Mouse (Mus musculus) CD4-positive helper T cell, adult 2 months (primary cell): ENCODE measurements around the gene Trpm3.

ENCODE experiments used
- DNase-seq: peaks from one replicate; pipeline ENCODE4 v3.0.0-alpha.2; 2012; ENCODE audit warnings: low read depth, missing footprints, low spot score

The Trpm3 gene

DNA sequence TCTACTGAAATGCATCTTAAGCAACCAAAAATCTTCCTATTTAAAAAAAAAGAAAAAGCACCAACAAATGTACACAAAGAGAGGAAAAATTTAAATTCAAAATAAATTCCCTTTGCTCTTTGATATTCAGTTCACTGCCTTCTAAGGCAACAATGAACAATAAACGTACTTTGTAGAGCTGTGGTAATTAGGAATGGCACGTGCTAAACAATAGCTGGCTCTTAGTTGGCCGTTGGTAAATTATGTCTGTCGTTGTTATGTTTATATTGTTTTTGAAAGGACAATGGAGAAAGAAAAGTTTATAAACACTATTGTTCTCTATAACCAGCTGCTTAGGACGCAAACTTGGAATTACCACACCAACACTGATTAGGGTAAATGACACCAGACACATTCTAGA, 782.1 kb downstream of the Trpm3 start:
- no peak for DNase-seq

DNA sequence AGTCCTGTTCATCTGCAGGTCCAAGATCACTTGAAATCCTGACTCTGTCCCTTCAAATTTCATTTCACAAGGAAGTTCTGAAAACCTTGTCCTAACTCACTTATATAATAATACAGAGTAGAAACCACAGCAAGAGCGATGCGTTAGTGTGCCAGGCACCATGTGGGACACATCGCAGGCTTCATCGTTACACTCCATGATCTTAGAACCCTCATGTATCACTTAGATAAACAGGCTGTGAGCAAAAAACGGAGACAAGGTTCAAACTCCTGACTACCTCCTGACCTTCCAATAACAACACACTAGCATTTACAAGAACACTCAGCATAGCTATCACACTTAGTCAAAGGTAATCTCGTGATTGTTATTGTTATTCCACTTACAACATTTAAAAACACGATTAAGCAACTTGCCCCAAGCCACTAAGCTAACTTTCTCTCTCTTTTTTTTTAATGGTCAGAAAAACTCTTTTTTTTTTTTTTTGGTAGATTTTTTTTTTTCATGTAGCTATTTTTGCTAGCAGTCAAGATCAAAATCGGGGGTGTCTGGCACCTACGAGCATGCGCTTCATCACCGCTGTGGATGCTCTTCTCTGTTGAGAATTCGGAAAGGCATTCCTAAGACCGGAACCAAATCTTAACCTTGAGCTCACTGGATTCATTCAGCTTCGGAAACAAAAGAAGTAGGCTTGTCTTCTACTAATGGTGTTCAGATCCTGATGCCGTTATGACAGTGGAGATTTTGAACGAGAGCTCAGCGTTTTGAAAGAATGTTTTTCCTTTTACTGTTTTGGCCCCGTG, 784.2 kb downstream of the Trpm3 start:
- no peak for DNase-seq

DNA sequence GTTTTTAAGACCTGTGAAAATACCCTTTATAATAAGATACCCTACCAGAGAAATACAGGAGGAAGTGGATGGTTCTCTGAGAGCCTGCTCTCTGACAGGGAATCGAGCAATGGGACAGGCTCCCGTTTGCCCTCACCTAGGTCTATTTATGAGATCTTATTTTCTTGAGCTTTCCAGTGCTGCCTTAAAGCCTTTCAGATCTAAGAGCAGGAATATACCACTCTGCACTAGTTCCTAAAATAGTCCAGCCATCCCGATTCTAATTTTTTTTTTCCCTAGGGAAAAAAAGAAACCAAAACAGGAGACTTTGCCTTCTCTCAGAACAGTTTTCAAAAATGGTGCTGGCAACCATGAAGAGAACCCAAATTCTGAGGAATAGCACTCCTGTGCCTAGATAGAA, 786.4 kb downstream of the Trpm3 start:
- DNase-seq: no peak

DNA sequence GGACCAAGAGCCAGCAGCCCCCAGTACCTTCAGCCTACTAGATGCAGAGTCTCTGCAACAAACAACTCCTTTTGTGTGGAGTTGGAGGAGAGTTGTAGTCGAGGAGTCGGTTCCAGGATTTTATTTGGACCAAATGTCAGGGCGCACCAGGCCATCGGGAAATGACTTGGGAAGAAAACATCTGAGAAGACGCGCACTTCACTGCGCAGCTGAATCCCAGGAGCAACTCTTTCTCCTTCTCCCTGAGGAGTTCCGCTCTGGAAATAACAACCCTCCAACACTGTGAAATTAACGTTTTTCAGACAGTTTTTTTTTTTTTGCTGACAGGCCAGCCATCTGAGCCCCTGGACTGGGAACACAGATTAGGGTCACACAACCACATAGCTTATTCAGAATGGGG, 787.9 kb downstream of the Trpm3 start:
- DNase-seq: no peak

DNA sequence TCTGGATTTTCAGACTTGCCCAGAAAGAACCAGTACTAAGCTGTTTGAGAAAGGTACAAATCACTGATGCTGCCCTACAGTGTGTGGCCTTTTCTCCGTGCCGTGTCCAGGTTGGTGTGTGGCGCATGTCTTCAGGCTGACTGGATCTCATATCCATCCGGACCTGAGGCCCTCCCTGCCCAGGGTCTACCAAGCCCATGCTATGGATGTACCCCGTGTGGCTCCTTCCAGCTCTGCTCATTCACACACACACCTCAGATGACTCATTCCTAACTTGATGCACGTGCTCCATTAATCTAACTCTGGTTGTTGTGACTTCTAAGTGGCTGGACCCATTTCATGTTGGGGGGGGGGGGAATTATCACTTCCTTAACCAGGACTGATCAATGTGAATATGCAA, 789.5 kb downstream of the Trpm3 start:
- no peak for DNase-seq

DNA sequence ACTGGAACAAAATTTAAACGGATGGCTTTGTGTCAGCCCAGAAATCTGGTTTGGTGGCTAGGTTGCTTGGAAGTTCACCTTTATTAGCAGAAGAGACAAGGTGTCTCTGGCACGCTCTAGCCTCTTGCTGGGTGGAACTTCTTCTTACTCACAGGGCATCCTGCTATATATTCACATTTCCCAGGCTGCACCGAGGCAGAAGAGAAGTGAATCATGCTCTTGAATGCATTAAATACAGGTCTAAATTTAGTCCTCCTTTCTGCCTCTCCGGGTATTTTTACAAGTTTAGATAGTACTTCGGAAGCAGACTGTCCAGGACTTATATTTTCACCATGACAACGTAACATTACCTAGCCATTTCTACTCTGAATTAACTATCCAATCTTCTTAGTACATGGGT, 790.9 kb downstream of the Trpm3 start:
- DNase-seq: no peak

DNA sequence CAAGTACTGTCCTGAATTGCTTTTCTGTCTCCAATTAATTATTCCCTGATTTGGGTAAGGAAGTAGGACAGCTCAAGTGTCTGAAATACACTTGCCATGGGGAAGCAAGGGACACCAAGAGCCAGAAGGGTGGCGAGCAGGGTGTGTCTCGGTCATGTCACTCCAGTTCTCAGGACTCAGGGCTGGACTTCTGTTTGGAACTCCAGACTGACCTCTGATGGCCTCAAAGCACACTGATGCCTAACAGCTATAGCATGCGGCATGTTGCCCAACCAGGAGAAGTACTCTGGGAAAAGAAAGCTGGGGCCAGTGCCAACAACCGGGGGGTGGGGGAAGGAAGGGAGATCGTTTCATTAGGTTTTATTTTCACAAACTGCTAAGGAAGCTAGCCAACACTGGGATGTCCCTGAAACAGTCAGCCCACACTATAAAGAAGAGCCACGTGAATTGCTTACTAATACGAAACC, 791.6 kb downstream of the Trpm3 start:
- no peak for DNase-seq

DNA sequence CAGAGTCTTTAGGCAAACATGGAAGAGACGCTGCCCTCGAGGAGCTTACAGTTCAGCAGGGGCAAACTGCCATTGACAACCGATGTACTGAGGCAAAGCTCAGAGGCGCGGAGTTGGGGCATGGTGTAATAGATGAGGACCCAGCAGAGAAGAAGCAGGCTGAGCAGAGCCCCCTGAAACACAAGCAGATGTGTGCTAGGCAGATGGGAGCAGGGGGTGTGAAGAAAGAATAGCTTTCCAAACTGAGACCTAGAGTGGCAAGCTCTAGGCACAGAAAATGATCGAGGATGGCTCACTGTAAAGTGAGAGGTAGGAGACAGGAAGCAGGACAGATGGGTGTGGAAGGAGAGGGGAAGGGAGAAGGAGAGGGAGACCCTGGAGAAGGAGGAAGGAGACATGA, 792.2 kb downstream of the Trpm3 start:
- no peak for DNase-seq

DNA sequence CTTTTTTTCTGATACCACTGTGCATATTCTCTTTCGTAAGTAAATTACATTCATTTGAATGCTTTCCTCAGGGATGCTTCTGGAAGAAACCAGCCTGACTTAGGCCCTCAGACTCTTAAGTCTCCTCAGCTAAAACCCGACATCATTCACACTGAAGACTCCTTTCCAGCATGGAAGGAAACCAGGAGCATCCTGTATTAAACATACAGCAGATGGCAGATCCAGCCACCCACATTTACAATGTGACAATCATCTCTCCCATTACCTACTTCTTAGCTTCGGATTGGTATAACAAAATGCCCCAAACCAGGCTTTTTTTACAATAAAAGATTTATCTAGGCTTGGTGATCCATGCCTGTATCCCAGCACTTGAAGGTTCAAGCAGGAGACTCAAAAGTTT, 796.2 kb downstream of the Trpm3 start:
- no peak for DNase-seq

DNA sequence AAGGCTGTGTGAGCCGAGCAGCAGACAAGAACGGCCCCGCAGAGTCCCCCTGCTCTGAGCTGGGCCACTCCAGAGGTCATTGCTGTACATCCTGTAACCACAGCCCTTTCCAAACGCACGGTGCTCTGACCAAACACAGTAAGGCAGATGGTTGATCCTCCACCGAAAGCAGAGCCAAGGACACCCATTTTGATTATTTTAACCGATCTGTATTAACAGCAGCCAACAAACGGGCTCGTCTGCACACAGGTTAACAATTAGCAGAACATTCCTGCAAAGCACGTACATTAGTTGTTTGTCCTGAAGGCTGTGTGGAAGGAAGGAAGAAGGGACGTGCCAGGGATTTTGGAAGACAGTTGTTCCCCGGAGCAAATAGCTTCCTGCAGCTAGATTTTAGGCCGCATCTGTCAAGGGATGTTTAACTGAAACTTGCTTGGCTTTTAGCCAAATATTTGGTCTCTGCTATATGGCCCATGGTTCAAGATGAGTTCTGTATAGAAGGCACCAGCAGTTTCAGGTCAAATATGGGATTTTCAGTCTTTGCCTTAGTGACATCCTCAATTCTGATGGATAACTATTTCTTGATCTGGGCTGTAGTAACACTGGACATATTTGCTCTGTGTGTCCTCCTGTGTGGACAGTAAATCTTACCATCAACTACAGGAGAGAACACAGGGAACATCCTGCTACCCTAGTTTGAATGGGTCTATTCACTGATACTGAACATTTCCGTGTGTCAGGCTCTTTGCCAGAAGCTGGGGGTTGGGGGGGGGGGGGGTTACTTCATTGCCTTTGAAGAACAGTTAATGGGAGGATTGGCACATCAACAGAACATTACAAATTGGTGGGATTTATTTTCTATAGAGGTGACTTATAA, 800.2 kb downstream of the Trpm3 start:
- DNase-seq: no peak

DNA sequence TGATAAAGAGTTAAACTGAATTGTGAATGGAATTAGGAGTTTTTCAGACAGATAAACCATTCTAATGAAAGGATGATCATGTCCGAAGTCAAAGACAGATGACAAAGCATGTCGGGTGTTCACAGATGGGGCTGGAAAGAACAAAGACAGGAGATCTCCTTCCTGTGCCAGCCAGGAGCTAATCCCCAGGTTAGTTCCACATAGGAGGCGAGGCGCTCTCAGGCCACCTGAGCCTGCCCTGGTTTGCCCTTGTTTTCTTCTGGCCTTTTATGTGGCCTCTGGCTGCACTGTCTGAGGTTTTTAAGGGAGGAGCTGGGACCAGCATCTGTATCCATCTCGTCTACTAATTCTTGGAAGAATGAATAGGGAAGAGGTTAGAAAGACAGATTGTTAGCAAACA, 801.0 kb downstream of the Trpm3 start:
- no peak for DNase-seq

DNA sequence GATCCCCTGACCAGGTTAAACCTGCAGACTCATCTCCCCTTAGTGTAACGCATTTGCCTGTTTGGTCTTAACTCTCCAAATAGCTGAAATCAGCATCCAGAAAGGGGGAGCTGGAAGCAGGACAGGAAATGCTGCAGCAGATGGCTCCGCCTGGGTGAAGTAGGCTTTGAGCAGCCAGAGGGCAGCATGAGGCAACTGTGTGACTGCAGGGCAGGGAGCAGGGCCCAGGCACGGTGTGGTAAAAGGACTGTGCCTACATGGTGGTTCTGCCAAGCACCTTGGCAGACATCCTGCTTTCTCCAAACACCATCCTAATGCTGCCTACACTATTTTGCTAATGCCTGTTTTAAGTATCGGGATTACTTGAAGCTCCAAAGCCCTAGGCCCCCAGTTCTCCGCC, 801.6 kb downstream of the Trpm3 start:
- no peak for DNase-seq

DNA sequence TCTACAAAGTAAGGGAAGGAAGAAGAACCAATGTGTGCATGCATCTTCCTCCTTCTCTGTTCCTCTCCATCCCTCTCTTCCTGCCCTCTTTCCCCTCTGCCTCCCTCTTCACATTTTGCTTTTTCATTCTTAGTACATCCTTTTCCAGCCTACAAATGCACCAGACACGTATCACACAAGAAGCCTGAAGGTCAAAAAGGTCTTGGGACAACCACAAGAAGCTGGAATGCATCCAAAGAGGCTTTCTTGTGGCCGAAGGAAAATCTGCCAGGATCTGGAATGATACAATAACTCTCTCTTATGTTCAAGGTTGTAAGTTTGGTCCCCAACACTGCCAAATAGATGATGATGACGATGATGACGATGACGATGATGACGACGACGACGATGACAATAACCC, 802.1 kb downstream of the Trpm3 start:
- DNase-seq: no peak

DNA sequence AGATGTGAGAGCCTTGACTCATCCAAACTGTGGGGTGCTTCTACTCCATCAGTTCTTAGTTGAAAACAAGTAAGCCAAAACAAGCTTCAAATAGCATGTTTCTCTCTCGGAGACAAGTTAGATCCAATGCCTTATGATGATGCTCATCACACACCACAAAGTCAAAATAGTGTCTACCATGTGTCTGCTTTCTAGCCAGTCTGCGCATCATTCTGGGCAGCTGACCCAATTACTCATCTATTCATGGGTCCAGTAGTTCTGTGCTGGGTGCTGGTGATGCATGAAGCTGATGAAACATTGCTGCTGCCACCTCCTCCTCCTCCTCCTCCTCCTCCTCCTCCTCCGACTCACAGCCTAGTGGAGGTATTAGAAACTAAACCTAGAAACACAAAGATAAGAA, 813.6 kb downstream of the Trpm3 start:
- DNase-seq: no peak

DNA sequence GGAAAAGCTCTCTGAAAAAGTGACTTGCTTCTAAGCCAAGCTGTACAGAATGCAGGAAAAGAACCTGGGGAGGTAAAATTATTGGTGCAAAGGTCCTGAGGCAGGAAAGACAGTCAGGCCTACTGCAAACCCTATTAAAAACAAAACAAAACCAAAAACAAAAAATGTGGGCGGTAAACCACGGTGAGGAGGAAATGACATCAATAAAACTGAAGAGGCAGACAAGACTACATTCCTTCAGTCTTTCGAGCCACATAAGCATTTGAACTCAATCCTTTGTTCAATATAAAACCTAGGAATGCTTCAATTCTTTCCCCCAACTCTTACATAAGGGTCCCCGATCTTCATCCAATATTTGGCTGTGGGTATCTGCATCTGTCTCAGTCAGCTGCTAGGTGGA, 814.3 kb downstream of the Trpm3 start:
- DNase-seq: no peak

DNA sequence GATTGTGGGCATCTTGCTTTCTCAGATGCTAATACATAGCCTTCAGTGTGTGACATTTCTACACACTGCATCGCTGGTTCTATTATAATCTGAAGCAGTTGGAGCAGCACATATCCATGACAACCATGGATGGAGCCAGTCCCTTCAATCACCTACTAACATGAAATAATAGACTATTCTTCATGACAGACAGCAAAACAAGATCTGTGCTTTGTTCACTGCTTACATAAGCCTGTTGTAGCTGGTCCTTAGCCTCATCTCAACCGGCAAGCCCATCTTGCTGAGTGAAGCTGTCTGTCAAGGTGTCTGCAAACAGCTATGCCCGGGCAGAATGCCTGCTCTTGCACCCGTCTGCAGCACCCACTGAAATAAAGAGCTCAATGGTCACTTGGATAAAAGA, 819.6 kb downstream of the Trpm3 start:
- no peak for DNase-seq

DNA sequence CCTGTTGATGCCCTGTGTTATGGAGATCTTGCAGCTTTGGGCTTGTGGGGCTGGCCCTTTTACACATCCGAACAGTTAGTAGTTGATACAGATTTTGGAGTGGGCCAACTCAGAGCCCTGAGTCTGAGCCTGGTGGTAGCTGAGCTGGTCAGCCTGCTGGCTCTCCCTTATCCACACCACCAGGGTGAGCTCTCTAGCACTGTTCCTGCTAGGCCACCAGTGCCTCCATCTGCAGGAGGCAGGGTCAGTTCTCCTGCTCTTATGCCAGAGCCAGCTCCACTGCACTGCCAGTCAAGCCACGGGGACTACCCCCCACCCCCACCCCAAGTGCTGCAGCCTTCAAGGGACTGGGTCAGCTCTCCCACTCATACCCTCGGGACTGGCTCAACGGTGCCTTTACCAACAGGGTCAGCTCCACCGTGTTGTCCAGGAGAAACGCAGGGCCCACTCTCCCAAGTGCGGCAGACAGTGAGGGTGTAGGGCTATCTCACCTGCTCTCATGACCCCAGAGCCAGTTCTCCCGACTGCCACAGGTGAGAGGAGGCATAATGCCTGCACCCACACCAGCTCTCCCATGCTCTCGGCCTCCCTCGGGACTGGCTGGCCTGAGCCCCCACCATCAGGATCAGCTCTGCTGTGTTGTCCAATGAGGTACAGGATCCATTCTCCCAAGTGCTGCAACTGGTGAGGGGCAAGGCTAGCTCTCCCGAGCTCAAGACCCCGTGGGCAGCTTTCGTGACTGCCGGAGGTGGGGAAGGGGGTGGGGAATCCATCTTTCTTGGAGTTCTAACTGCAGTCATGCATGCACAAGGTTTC, 821.8 kb downstream of the Trpm3 start:
- no peak for DNase-seq

DNA sequence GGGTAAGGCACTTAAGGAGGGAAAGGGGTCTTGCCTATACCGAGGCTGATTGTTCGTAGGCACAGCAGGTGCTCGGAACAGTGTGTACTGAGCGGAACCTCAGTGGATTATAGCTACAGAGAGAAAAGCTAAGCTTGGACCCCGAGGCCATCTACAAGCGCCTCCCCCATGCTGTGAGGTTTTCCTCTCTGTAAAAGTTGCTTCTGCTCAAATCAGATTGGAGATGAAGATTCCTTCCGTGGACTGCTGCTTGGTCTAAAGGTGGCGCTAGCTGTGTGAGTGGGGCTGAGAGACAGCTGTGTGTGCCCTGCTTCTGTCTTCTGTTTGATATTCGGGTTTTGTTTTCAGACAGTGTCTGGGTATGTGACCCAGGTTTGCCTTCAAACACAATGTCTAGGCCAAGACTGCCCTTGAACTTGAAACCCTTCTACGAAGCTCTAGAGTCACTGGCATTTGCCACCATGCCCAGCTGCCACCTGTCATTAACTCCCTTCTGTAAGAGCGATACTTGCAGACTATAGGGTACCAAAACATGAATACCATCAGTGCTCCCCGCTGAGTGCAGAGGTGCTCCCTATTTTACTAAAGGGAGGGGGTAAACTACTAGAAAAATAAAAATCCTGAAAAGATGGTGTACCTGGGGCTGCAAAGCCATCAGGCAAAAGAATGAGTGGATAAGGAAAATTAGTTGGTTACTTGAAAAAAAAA, 823.3 kb downstream of the Trpm3 start:
- DNase-seq: no peak

DNA sequence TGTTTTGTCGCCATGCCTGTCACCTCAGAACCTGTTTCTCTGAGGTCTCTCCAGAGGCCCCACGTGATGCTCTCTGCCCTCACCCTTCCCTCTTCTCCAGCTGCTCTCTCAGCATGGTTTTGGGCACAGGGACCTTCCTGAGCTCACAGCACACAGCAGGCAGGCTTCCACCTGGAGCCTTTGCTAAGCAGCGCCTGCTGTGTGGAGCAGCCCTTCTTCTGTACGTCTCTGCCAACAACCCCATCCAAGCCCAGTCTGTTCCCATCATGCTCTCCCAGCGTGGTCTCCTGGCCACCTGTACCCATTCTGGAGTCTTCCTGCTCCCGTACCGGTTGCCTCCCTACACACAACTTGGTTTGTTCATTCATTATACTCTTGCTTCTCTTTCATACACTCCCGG, 823.9 kb downstream of the Trpm3 start:
- no peak for DNase-seq

DNA sequence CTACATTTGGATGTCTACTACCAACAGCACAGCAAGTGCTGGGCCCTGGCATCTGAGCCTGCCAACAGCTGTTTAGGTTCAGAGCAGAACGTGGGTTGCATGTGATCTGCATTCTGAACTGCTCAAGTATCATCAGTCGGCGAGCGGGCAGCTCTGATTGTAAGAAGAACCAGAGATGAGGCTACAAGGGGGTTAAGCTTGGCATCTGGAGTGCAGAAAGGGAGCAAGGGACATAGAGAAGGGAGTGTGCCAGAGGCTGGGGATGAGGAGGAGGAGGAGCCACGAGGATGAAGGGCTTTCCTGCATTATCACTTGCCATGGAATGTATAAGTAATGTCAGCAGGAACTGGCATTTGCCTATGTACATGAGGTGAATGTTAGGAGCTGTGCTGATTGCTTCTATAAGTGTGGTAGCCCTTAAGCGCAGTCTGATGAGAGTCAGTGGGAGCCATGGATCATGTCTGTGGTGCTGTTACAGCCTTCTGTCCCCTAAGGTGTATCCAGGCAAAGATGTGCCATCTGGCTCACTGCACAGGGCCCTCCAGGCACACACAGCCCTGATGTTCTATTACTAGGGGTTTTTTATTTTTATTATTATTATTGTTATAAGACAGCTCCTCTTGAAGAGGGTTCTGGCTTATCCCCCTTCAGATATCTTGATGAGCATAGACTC, 825.0 kb downstream of the Trpm3 start:
- DNase-seq: no peak

DNA sequence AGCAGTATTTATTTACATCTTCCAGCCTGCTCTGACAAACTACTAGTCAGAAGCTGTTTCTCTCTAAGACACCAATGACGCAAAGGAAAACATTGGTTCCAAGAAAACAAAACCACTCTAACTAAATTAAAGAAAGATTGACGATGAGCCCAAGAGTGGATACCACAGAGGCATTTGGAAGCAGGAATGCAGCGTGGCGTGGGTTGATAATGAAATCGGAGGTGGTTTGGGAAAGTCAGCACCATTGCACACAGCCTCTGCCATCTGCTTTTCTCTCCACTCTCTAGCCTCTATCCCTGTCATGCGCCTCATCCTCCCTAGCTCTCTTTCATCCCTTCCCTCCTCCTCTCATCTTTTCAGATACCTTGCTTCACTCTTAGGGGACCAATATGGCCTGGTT, 826.6 kb downstream of the Trpm3 start:
- DNase-seq: no peak
